Mouse (Mus musculus) midbrain, postnatal 0 days (tissue): Measurements from ENCODE around the gene Pias4. TPM values are rescaled to one million over a fixed set of nuclear protein-coding genes. Genes with fewer than 3 reads are reported as not detected.

Experiments used
- ATAC-seq: fragments of 200-750 bp; cut with Nextera tagmentation; 2 replicates; pipeline ENCODE4 v1.8.0; 2017; ENCODE audit warnings: moderate number of reproducible peaks, mild to moderate bottlenecking, moderate TSS enrichment, moderate library complexity; ENCODE audit not compliant: low FRiP score
- DNase-seq: peaks from one replicate; pipeline ENCODE4 v3.0.0-alpha.2; 2015; ENCODE audit warnings: low spot score
- H3K27ac ChIP-seq: fragments of 300-500 bp; sonication (generic); 2 replicates; pipeline ENCODE4 v1.5.1; 2014; ENCODE audit warnings: low read depth, mild to moderate bottlenecking, low read length, mixed read lengths
- H3K27me3 ChIP-seq: fragments of 300-500 bp; sonication (generic); 2 replicates; pipeline ENCODE4 v1.6.1; 2014; ENCODE audit warnings: low read length, control low read depth, mixed read lengths; ENCODE audit not compliant: insufficient read depth
- H3K36me3 ChIP-seq: fragments of 300-500 bp; sonication (generic); 2 replicates; pipeline ENCODE4 v1.6.1; 2014; ENCODE audit warnings: low read length, control low read depth, mixed read lengths; ENCODE audit not compliant: insufficient read depth
- H3K4me1 ChIP-seq: fragments of 300-500 bp; sonication (generic); 2 replicates; pipeline ENCODE4 v1.6.1; 2014; ENCODE audit warnings: mild to moderate bottlenecking, control low read depth, antibody characterized with exemption, low read length, mixed read lengths; ENCODE audit not compliant: insufficient read depth
- H3K4me2 ChIP-seq: fragments of 300-500 bp; sonication (generic); 2 replicates; pipeline ENCODE4 v1.6.1; 2014; ENCODE audit warnings: low read depth, mild to moderate bottlenecking, low read length, mixed read lengths; ENCODE audit not compliant: poor library complexity, severe bottlenecking
- H3K4me3 ChIP-seq: fragments of 300-500 bp; sonication (generic); 2 replicates; pipeline ENCODE4 v1.5.1; 2014; ENCODE audit warnings: low read depth, mild to moderate bottlenecking, low read length, moderate library complexity
- H3K9ac ChIP-seq: fragments of 300-500 bp; sonication (generic); replicated peaks from 2 replicates; pipeline ENCODE4 v1.6.1; 2014; ENCODE audit warnings: mild to moderate bottlenecking, low read length, moderate library complexity, mixed read lengths; ENCODE audit not compliant: poor library complexity, severe bottlenecking
- H3K9me3 ChIP-seq: fragments of 300-500 bp; sonication (generic); 2 replicates; pipeline ENCODE4 v1.6.1; 2016; ENCODE audit warnings: low read length, control low read depth
- CTCF ChIP-seq: IDR thresholded peaks from 2 replicates; pipeline ENCODE4 v1.5.1; 2016; ENCODE audit warnings: antibody characterized with exemption, mild to moderate bottlenecking
- WGBS: fragments of 180-500 bp; shearing (Covaris S2); extraction: QIAGEN DNeasy Blood & Tissue Kit; methylation state at CpG from one replicate; pipeline ENCODE4 v1.1.7; 2014; 5-methylcytosine and 5-hydroxymethylcytosine counted together
- polyA plus RNA-seq: library from polyadenylated mRNA; unstranded; fragments of >200 nt; fragmentation: Nextera tagmentation; extraction: Ambion mirVana; gene quantifications from 2 replicates; pipeline ENCODE4 v1.2.1, GENCODE M21; 2015
- total RNA-seq: library from RNA; depleted of rRNA; stranded (reverse); fragments of >200 nt; gene quantifications from 2 replicates; pipeline ENCODE4 v1.2.3, GENCODE M21; 2014

Gene Pias4
- total and polyA plus RNA-seq, 2 experiments from 2014 or later = 30.1 to 38.0 TPM

GRCm38 (mm10) chr10:81123500-81123899 lies 44.2 kb downstream of the Pias4 start:
- Histone ChIP-seq H3K4me1 (no peaks in the 10 kb centered on the region), H3K9ac (no peak overlapping the region), H3K27me3 (no peaks in the 10 kb centered on the region), H3K27ac (no peak overlapping the region), H3K4me2 (no peak overlapping the region), H3K9me3 (no peaks in the 10 kb centered on the region), H3K36me3 (peaks cover 45% of the 10 kb centered on the region), H3K4me3 (no peak overlapping the region)
- ATAC-seq (no peak), DNase-seq (no peak)
- no peak for TF ChIP-seq CTCF
- 80% methylated on average over 11 of the region's 11 CpGs for WGBS

GRCm38 (mm10) chr10:81122889-81123288 lies 44.8 kb downstream of the Pias4 start:
- DNase-seq = no peak
- WGBS = 96% methylated on average over 2 of the region's 2 CpGs
- Histone ChIP-seq H3K9ac (no peak overlapping the region), H3K27me3 (no peaks in the 10 kb centered on the region), H3K4me2 (no peak overlapping the region), H3K4me1 (no peaks in the 10 kb centered on the region), H3K36me3 (peaks cover 49% of the 10 kb centered on the region), H3K9me3 (no peaks in the 10 kb centered on the region), H3K27ac (no peak overlapping the region), H3K4me3 (no peak overlapping the region)
- ATAC-seq = no peak
- no peak for TF ChIP-seq CTCF

GRCm38 (mm10) chr10:81120650-81121049 lies 47.1 kb downstream of the Pias4 start:
- Histone ChIP-seq H3K9me3 (no peaks in the 10 kb centered on the region), H3K4me1 (no peaks in the 10 kb centered on the region), H3K36me3 (peaks cover 63% of the 10 kb centered on the region), H3K4me3 (no peak overlapping the region), H3K27ac (no peak overlapping the region), H3K27me3 (no peaks in the 10 kb centered on the region), H3K9ac (no peak overlapping the region), H3K4me2 (no peak overlapping the region)
- DNase-seq (no peak), ATAC-seq (no peak)
- no peak for TF ChIP-seq CTCF
- WGBS = 87% methylated on average over 7 of the region's 7 CpGs

- Histone ChIP-seq H3K36me3 (peaks cover 73% of the 10 kb centered on the region), H3K27ac (no peak overlapping the region), H3K4me1 (no peaks in the 10 kb centered on the region), H3K27me3 (no peaks in the 10 kb centered on the region), H3K4me2 (no peak overlapping the region), H3K4me3 (no peak overlapping the region), H3K9ac (no peak overlapping the region), H3K9me3 (no peaks in the 10 kb centered on the region)
- ATAC-seq (no peak), DNase-seq (no peak)
- 94% methylated on average over 10 of the region's 10 CpGs for WGBS
- TF ChIP-seq CTCF = no peak
Observed at GRCm38 (mm10) chr10:81119625-81120024, 48.1 kb downstream of the Pias4 start.

GRCm38 (mm10) chr10:81112946-81113345 lies 54.8 kb downstream of the Pias4 start:
- H3K4me1 ChIP-seq = no peaks in the 10 kb centered on the region
- no peak overlapping the region for H3K4me3 ChIP-seq
- WGBS = 93% methylated on average over 6 of the region's 6 CpGs
- no peak for TF ChIP-seq CTCF
- H3K9me3 ChIP-seq = no peaks in the 10 kb centered on the region
- no peak overlapping the region for H3K9ac ChIP-seq
- no peak for DNase-seq
- ATAC-seq = no peak
- no peak overlapping the region for H3K27ac ChIP-seq
- no peak overlapping the region for H3K4me2 ChIP-seq
- peaks cover 71% of the 10 kb centered on the region for H3K36me3 ChIP-seq
- no peaks in the 10 kb centered on the region for H3K27me3 ChIP-seq

- WGBS = under 1% methylated on average over 34 of the region's 35 CpGs
Observed at GRCm38 (mm10) chr10:81106113-81106721, 61.5 kb downstream of the Pias4 start.

More at GRCm38 (mm10) chr10:81106113-81106721, 61.5 kb downstream of the Pias4 start:
- Histone ChIP-seq H3K4me2 (peak overlapping the region; percentile 75), H3K4me3 (peak overlapping the region; percentile 89), H3K36me3 (peaks cover 30% of the 10 kb centered on the region), H3K27ac (peak overlapping the region; percentile 98), H3K27me3 (no peaks in the 10 kb centered on the region), H3K4me1 (peaks cover 10% of the 10 kb centered on the region; the same call in 1 of the 2 replicates), H3K9ac (peak overlapping the region; percentile 99), H3K9me3 (no peaks in the 10 kb centered on the region)
- TF ChIP-seq CTCF = peak; percentile 43
- ATAC-seq (peak; percentile 83), DNase-seq (peak; percentile 77)
